Mouse (Mus musculus) lung, adult 2 months (tissue): ENCODE measurements at regions not wholly inside any gene's neighbourhood (a gene's known extent, or its start where the extent isn't known, plus 50 kb on each side); places are given as distances from the start of the nearest gene placed in this dataset.

ENCODE experiments used
- CTCF ChIP-seq: fragments of 200-500 bp; IDR thresholded peaks from 2 replicates; pipeline ENCODE4 v1.5.1; 2011; ENCODE audit warnings: mild to moderate bottlenecking, low read length, control low read depth; ENCODE audit not compliant: insufficient read depth
- POLR2A ChIP-seq: fragments of 200-500 bp; IDR thresholded peaks from 2 replicates; pipeline ENCODE4 v1.6.1; 2011; ENCODE audit warnings: low read depth, mild to moderate bottlenecking, control low read depth, low read length, borderline replicate concordance; ENCODE audit errors: extremely low read depth

- TF ChIP-seq CTCF (no peak), POLR2A (no peak)
These were observed 83.8 kb downstream of the Gm10604 start for GRCm38 (mm10) chr4:11897231-11897630.
